Mouse (Mus musculus): ENCODE results near the gene Phrf1. TPM values are rescaled to one million over a fixed set of nuclear protein-coding genes. Genes with fewer than 3 reads are reported as not detected.

Gene Phrf1
- total and polyA plus RNA-seq, 2 experiments from 2014 or later = 35.8 to 53.8 TPM

GRCm38 (mm10) chr7:141265411-141265738 lies 36.8 kb downstream of the Phrf1 start:
- 34% methylated on average over 11 of the region's 11 CpGs for WGBS
- Histone ChIP-seq H3K36me3 (ENCODE audit: insufficient read depth) (peaks cover 40% of the 10 kb centered on the region), H3K9ac (no peak overlapping the region), H3K27ac (ENCODE audit: low read depth, low read length) (no peak overlapping the region), H3K27me3 (ENCODE audit: insufficient read depth, low read length) (no peaks in the 10 kb centered on the region), H3K4me1 (ENCODE audit: insufficient read depth) (no peaks in the 10 kb centered on the region), H3K4me2 (ENCODE audit: low read depth) (no peak overlapping the region), H3K9me3 (ENCODE audit: low read length) (no peaks in the 10 kb centered on the region), H3K4me3 (ENCODE audit: low read depth, low read length) (no peak overlapping the region)
- DNase-seq (no peak), ATAC-seq (no peak)
- no peak for TF ChIP-seq CTCF (IDR thresholded peaks at IDR 0.05; ENCODE audit: low read depth)

DNA sequence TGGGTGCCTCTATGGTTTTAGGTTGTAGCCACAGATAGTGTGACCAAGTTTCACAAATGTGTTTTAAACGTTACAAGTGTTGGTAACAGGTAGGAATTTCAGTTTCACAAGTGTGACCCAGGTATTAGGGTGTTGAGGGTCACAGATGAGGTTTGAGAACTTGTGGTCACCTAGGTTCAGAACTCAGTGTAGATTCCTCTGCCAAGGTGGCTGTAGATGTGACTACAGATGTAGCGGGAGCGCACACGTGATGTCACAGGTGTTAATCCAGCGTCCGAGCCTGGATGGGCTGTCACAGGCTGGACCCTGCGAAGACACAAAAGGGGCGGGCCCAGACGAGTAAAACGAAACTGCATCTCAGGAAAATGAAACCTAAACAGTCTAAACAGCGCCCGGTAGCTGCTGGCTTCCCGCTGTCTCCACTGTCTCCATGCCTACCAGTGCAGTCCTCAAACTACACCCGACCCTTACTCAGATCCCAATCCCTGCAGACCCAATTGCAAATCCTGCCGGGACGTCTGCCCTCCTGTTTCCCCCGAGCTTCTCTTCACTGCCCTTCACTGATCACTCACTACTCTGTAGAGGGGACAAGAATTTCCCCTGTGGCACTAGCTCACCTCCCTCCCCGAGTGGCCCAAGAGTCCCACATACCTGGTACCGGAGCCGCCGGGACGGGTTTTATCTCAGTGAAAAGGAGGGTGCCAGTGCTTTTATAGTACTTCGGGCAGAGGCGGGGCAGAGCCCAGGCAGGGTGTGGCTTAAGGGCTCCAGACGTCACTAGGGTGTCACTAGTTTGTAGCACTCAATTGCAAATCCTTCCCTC lies 37.4 kb downstream of the Phrf1 start, which contains the start of gene Irf7:
Gene Irf7, minus strand, starts transcription at position 743 of the 823 bp plus-strand sequence.
- WGBS = 11% methylated on average over 25 of the region's 25 CpGs
- peak; percentile 57 for ATAC-seq

DNA sequence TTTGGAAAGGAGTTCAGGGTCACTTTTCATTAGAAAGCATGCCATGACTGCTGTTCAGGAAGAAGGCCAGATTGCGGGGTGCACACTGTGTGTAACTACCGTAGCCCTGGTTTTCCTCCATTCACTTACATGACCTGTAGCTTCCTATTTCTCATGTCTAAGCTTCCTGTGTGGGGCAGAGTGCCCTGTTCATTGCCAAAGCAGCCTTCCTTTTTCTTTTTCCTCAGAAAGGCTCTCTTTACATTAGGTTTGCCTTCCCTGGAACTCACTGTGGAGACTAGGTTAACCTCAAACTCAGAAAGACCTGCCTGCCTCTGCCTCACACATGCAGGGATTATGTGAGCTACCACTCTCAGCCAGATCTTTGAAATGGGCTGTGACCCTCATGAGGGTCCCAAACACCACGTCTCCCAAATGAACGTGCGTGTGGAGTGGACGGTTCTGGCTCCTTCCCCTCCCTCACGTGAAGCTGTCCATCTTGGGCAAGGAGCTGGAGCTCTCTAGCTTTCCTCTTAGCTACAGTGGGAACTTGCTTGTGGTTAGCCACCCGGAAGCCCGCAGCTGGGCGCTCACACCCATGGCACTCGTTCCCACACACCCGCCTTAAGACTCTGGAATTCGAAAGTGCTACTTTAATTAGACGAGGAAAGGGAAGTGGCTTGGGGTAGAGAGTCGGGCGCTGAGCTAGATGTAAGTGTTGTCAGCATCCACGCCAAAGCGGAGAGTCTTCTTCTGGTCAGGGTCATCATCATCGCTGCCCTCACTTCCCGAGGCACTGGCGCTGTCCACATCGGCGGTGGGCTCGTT lies 40.1 kb downstream of the Phrf1 start:
- ATAC-seq = no peak
- no peak for DNase-seq
- 83% methylated on average over 24 of the region's 24 CpGs for WGBS

More for the DNA sequence above, 37.4 kb downstream of the Phrf1 start, which contains the start of gene Irf7:
- Histone ChIP-seq H3K4me1 (ENCODE audit: insufficient read depth) (no peaks in the 10 kb centered on the region), H3K4me3 (ENCODE audit: low read depth, low read length) (peak within 1 kb of the TSS; percentile 29), H3K27me3 (ENCODE audit: insufficient read depth, low read length) (no peaks in the 10 kb centered on the region), H3K9me3 (ENCODE audit: low read length) (no peaks in the 10 kb centered on the region), H3K27ac (ENCODE audit: low read depth, low read length) (no peak within 1 kb of the TSS), H3K9ac (peak within 1 kb of the TSS; percentile 35; the same call in 1 of the 2 replicates), H3K4me2 (ENCODE audit: low read depth) (peak within 1 kb of the TSS; percentile 48), H3K36me3 (ENCODE audit: insufficient read depth) (peaks cover 34% of the 10 kb centered on the region)
- peak; percentile 14 for DNase-seq
- TF ChIP-seq CTCF (IDR thresholded peaks at IDR 0.05; ENCODE audit: low read depth) = no peak

DNA sequence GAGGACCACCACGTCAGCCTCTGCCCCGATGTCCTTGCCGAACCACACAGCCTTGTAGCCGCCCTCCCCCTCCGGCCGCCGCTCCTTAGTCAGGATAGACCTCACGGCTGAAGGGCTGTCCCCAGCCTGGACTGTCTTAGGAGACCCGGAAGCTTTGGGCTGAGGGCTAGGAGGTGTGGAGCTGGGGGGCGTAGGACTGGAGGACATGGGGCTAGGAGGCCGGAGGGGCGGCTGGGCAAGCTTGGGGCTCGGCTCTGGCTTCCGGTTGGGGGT lies 40.6 kb downstream of the Phrf1 start:
- no peaks in the 10 kb centered on the region for H3K4me1 ChIP-seq (ENCODE audit: insufficient read depth)
- H3K9me3 ChIP-seq (ENCODE audit: low read length) = no peaks in the 10 kb centered on the region
- 88% methylated on average over 14 of the region's 14 CpGs for WGBS
- no peak overlapping the region for H3K27ac ChIP-seq (ENCODE audit: low read depth, low read length)
- no peaks in the 10 kb centered on the region for H3K27me3 ChIP-seq (ENCODE audit: insufficient read depth, low read length)
- DNase-seq (no peak), ATAC-seq (no peak)
- H3K9ac ChIP-seq = no peak overlapping the region
- 0 out of 2 replicates have a peak, but pooled peaks cover 2% of the 10 kb centered on the region for H3K36me3 ChIP-seq (ENCODE audit: insufficient read depth)
- H3K4me3 ChIP-seq (ENCODE audit: low read depth, low read length) = no peak overlapping the region
- no peak for TF ChIP-seq CTCF (IDR thresholded peaks at IDR 0.05; ENCODE audit: low read depth)
- H3K4me2 ChIP-seq (ENCODE audit: low read depth) = no peak overlapping the region

More for the DNA sequence above, 40.1 kb downstream of the Phrf1 start:
- H3K27me3 ChIP-seq (ENCODE audit: insufficient read depth, low read length) = no peaks in the 10 kb centered on the region
- no peak for TF ChIP-seq CTCF (IDR thresholded peaks at IDR 0.05; ENCODE audit: low read depth)
- peaks cover 7% of the 10 kb centered on the region; the same call in 1 of the 2 replicates for H3K36me3 ChIP-seq (ENCODE audit: insufficient read depth)
- no peak overlapping the region for H3K4me3 ChIP-seq (ENCODE audit: low read depth, low read length)
- H3K4me2 ChIP-seq (ENCODE audit: low read depth) = no peak overlapping the region
- H3K9me3 ChIP-seq (ENCODE audit: low read length) = no peaks in the 10 kb centered on the region
- H3K4me1 ChIP-seq (ENCODE audit: insufficient read depth) = no peaks in the 10 kb centered on the region
- H3K27ac ChIP-seq (ENCODE audit: low read depth, low read length) = no peak overlapping the region
- no peak overlapping the region for H3K9ac ChIP-seq

GRCm38 (mm10) chr7:141270631-141271030 lies 42.0 kb downstream of the Phrf1 start:
- Histone ChIP-seq H3K27me3 (ENCODE audit: insufficient read depth, low read length) (no peaks in the 10 kb centered on the region), H3K9me3 (ENCODE audit: low read length) (no peaks in the 10 kb centered on the region), H3K4me1 (ENCODE audit: insufficient read depth) (no peaks in the 10 kb centered on the region), H3K27ac (ENCODE audit: low read depth, low read length) (no peak overlapping the region), H3K9ac (no peak overlapping the region), H3K4me2 (ENCODE audit: low read depth) (no peak overlapping the region), H3K36me3 (ENCODE audit: insufficient read depth) (no peaks in the 10 kb centered on the region), H3K4me3 (ENCODE audit: low read depth, low read length) (no peak overlapping the region)
- no peak for ATAC-seq
- TF ChIP-seq CTCF (IDR thresholded peaks at IDR 0.05; ENCODE audit: low read depth) = no peak
- no peak for DNase-seq
- 78% methylated on average over 3 of the region's 3 CpGs for WGBS

DNA sequence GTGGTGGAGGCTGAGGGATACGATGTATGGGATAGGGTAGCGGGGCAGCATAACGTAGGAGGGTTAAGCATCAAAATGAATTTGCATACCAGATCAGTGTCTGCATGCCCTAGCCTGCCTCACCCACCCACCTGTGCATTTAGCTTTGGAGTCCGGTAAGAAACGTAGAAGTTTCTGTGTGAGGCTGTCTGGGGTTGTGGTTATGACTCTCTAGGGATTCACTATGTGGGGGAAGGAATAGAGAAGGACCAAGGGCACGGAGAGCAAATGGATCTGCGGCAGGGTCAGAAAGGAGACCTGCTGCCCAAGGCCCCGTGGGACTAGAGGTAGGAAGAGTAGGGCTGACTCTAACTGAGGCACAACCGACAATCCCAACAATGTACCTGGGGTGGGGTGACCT lies 46.8 kb downstream of the Phrf1 start:
- Histone ChIP-seq H3K27me3 (ENCODE audit: insufficient read depth, low read length) (no peaks in the 10 kb centered on the region), H3K27ac (ENCODE audit: low read depth, low read length) (no peak overlapping the region), H3K4me1 (ENCODE audit: insufficient read depth) (no peaks in the 10 kb centered on the region; the same call in 1 of the 2 replicates), H3K9me3 (ENCODE audit: low read length) (no peaks in the 10 kb centered on the region), H3K4me2 (ENCODE audit: low read depth) (no peak overlapping the region), H3K9ac (no peak overlapping the region), H3K36me3 (ENCODE audit: insufficient read depth) (no peaks in the 10 kb centered on the region), H3K4me3 (ENCODE audit: low read depth, low read length) (no peak overlapping the region)
- ATAC-seq = no peak
- no peak for TF ChIP-seq CTCF (IDR thresholded peaks at IDR 0.05; ENCODE audit: low read depth)
- DNase-seq = no peak
- 87% methylated on average over 9 of the region's 9 CpGs for WGBS

- H3K27ac ChIP-seq (ENCODE audit: low read depth, low read length) = no peak within 1 kb of the TSS
- no peak within 1 kb of the TSS for H3K4me2 ChIP-seq (ENCODE audit: low read depth)
- H3K27me3 ChIP-seq (ENCODE audit: insufficient read depth, low read length) = no peaks in the 10 kb centered on the region
- H3K36me3 ChIP-seq (ENCODE audit: insufficient read depth) = no peaks in the 10 kb centered on the region
- no peaks in the 10 kb centered on the region for H3K9me3 ChIP-seq (ENCODE audit: low read length)
- no peak within 1 kb of the TSS for H3K9ac ChIP-seq
- no peak within 1 kb of the TSS for H3K4me3 ChIP-seq (ENCODE audit: low read depth, low read length)
- no peak for DNase-seq
- 79% methylated on average over 11 of the region's 11 CpGs for WGBS
- ATAC-seq = no peak
- no peak for TF ChIP-seq CTCF (IDR thresholded peaks at IDR 0.05; ENCODE audit: low read depth)
- H3K4me1 ChIP-seq (ENCODE audit: insufficient read depth) = no peaks in the 10 kb centered on the region; the same call in 1 of the 2 replicates
These were observed 48.0 kb downstream of the Phrf1 start, which contains the start of gene Cdhr5 for GRCm38 (mm10) chr7:141276546-141276945. Cdhr5 (minus strand) TSS chr7:141276786.
